Mouse (Mus musculus): ENCODE results near the gene Scd4. TPM values are rescaled to one million over a fixed set of nuclear protein-coding genes. Genes with fewer than 3 reads are reported as not detected.
A peak's percentile ranks its signal among the peaks of the same experiment; 100 is the strongest.
"Not testable (repeated sequence)": the region's sequence is repeated elsewhere in the genome, so short reads cannot be mapped to it uniquely, and the experiment has no call there.

Gene Scd4
- polyA plus RNA-seq, 1 experiment from 2014 or later = 0.05 TPM

DNA sequence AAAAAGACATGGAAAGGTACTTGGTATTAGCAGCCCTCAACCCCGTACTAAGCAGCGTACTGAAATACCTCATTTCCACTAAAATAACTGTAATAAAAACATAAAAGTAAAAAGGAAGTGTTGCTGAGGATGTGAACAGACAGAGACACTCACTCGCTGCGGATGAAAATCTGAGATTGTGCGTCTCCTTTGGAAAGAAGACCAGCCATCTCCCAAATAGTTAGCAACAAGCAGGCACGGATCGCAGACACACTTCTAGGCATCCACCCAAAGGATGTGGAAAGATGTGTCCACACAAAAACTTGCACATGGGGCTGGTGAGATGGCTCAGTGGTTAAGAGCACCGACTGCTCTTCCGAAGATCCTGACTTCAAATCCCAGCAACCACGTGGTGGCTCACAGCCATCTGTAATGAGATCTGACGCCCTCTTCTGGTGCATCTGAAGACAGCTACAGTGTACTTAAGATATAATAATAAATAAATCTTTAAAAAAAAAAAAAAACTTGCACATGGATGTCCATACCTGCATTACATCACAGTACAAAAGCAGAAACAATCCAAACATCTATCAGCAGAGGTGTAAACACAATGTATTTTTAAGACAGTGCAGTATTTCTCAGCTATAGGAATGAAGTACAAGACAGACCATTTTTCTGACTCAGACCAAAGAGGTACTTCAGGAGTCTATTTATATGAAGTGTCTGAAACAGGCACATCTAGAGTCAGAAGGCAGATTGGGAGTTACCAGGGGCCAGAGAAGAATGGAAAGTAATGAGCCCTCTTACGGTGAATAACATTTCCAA is 23.3 kb upstream of the Scd4 start:
- Histone ChIP-seq H3K4me2 (no peak overlapping the region), H3K27me3 (no peaks in the 10 kb centered on the region), H3K4me3 (replicated peaks) (no peak overlapping the region), H3K9me3 (replicated peaks) (no peaks in the 10 kb centered on the region), H3K27ac (no peak overlapping the region), H3K9ac (no peak overlapping the region), H3K4me1 (replicated peaks) (peaks cover 32% of the 10 kb centered on the region), H3K36me3 (peaks cover 39% of the 10 kb centered on the region)
- no peak for ATAC-seq (ENCODE audit: low read depth)
- 79% methylated on average over 12 of the region's 12 CpGs for WGBS (ENCODE audit: insufficient replicate concordance)
- DNase-seq = no peak

DNA sequence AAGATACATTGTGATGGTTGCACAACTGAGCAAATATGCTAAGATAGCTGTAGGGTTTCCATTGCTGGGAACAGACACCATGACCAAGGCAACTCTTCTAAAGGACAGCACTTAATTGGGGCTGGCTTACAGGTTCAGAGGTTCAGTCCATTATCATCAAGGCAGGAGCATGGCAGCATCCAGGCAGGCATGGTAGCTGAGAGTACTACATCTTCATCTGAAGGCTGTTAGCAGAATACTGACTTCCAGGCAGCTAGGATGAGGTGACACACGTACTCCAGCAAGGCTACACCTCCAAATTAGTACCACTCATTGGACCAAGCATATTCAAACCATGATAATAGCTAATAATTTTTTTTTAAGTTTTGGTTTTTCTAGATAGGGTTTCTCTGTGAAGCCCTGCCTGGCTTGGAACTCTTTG is 22.7 kb upstream of the Scd4 start:
- Histone ChIP-seq H3K4me1 (replicated peaks) (peaks cover 33% of the 10 kb centered on the region), H3K36me3 (peaks cover 32% of the 10 kb centered on the region)
- not testable (repeated sequence) for H3K27me3 ChIP-seq; H3K9me3 ChIP-seq (replicated peaks); H3K4me2 ChIP-seq; H3K27ac ChIP-seq; DNase-seq; ATAC-seq (ENCODE audit: low read depth); H3K4me3 ChIP-seq (replicated peaks); H3K9ac ChIP-seq
- 69% methylated on average over 1 of the region's 1 CpGs for WGBS (ENCODE audit: insufficient replicate concordance)

- Histone ChIP-seq H3K4me2 (no peak overlapping the region), H3K27ac (no peak overlapping the region), H3K9me3 (replicated peaks) (no peaks in the 10 kb centered on the region), H3K9ac (no peak overlapping the region), H3K4me3 (replicated peaks) (no peak overlapping the region), H3K27me3 (no peaks in the 10 kb centered on the region), H3K36me3 (peaks cover 26% of the 10 kb centered on the region), H3K4me1 (replicated peaks) (peaks cover 37% of the 10 kb centered on the region)
- DNase-seq = no peak
- 59% methylated on average over 5 of the region's 5 CpGs for WGBS (ENCODE audit: insufficient replicate concordance)
- no peak for ATAC-seq (ENCODE audit: low read depth)
These were observed 22.1 kb upstream of the Scd4 start for GRCm38 (mm10) chr19:44310814-44311213.

- DNase-seq = no peak
- ATAC-seq (ENCODE audit: low read depth) = no peak
- Histone ChIP-seq H3K9ac (no peak overlapping the region), H3K27me3 (no peaks in the 10 kb centered on the region), H3K27ac (no peak overlapping the region), H3K4me2 (no peak overlapping the region), H3K4me3 (replicated peaks) (no peak overlapping the region), H3K36me3 (peaks cover 19% of the 10 kb centered on the region), H3K9me3 (replicated peaks) (no peaks in the 10 kb centered on the region), H3K4me1 (replicated peaks) (peaks cover 37% of the 10 kb centered on the region)
- 75% methylated on average over 8 of the region's 8 CpGs for WGBS (ENCODE audit: insufficient replicate concordance)
These were observed 21.4 kb upstream of the Scd4 start for GRCm38 (mm10) chr19:44311306-44312006.

- Histone ChIP-seq H3K27ac (no peak overlapping the region), H3K27me3 (no peaks in the 10 kb centered on the region), H3K4me2 (no peak overlapping the region), H3K36me3 (peaks cover 14% of the 10 kb centered on the region), H3K9me3 (replicated peaks) (no peaks in the 10 kb centered on the region), H3K4me1 (replicated peaks) (peaks cover 37% of the 10 kb centered on the region), H3K9ac (no peak overlapping the region), H3K4me3 (replicated peaks) (no peak overlapping the region)
- no peak for DNase-seq
- WGBS (ENCODE audit: insufficient replicate concordance) = 42% methylated on average over 4 of the region's 4 CpGs
- ATAC-seq (ENCODE audit: low read depth) = no peak
These were observed 20.9 kb upstream of the Scd4 start for GRCm38 (mm10) chr19:44312007-44312360.

- WGBS (ENCODE audit: insufficient replicate concordance) = 76% methylated on average over 3 of the region's 3 CpGs
- no peaks in the 10 kb centered on the region for H3K27me3 ChIP-seq
- H3K9me3 ChIP-seq (replicated peaks) = no peaks in the 10 kb centered on the region
- no peak overlapping the region for H3K4me2 ChIP-seq
- H3K36me3 ChIP-seq = 0 out of 2 replicates have a peak, but pooled peaks cover 5% of the 10 kb centered on the region
- H3K27ac ChIP-seq = no peak overlapping the region
- H3K4me1 ChIP-seq (replicated peaks) = peaks cover 37% of the 10 kb centered on the region
- H3K4me3 ChIP-seq (replicated peaks) = no peak overlapping the region
- no peak for ATAC-seq (ENCODE audit: low read depth)
- H3K9ac ChIP-seq = no peak overlapping the region
- DNase-seq = no peak
These were observed 19.8 kb upstream of the Scd4 start for GRCm38 (mm10) chr19:44313066-44313465.

- H3K9ac ChIP-seq = peak overlapping the region; percentile 47
- peak; percentile 63 for DNase-seq
- 0 out of 2 replicates have a peak, but pooled peaks cover 2% of the 10 kb centered on the region for H3K36me3 ChIP-seq
- no peaks in the 10 kb centered on the region for H3K9me3 ChIP-seq (replicated peaks)
- H3K4me1 ChIP-seq (replicated peaks) = peaks cover 37% of the 10 kb centered on the region
- peak overlapping the region; percentile 74 for H3K4me2 ChIP-seq
- peak overlapping the region; percentile 55 for H3K4me3 ChIP-seq (replicated peaks)
- H3K27ac ChIP-seq = peak overlapping the region; percentile 63
- 3% methylated on average over 18 of the region's 18 CpGs for WGBS (ENCODE audit: insufficient replicate concordance)
- ATAC-seq (ENCODE audit: low read depth) = peak; percentile 88
- H3K27me3 ChIP-seq = no peaks in the 10 kb centered on the region
These were observed 18.5 kb upstream of the Scd4 start for GRCm38 (mm10) chr19:44314327-44314759.

DNA sequence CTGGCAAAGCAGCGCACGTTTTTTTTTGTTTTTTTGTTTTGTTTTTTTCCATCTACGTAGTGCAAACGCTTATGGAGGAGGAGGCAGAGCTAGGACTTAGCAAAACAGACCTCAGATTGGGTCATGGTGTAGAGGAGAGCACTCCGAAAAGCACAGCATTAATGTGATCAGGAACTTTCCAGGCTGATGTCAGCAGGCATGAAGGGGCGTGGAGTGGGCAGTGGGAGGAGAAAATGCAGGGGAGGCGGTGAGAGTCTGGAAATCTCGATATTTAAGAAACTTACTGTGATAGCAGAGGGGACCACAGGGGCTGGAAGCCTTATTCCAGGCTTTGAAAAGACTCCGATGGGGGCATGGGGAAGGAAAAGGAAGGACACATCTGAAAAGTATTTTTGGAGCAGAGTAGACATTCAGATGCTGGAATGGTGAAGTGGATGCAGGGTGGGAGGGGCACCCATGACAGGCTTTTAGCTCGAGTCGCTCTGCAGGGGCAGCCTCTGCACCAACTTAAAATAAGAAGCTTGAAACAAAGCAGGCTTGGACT is 17.9 kb upstream of the Scd4 start:
- Histone ChIP-seq H3K4me1 (replicated peaks) (peaks cover 37% of the 10 kb centered on the region), H3K4me3 (replicated peaks) (peak overlapping the region; percentile 55), H3K9me3 (replicated peaks) (no peaks in the 10 kb centered on the region), H3K36me3 (no peaks in the 10 kb centered on the region), H3K4me2 (peak overlapping the region; percentile 74), H3K9ac (peak overlapping the region; percentile 47), H3K27me3 (no peaks in the 10 kb centered on the region), H3K27ac (peak overlapping the region; percentile 63)
- WGBS (ENCODE audit: insufficient replicate concordance) = 2% methylated on average over 11 of the region's 11 CpGs
- DNase-seq (no peak), ATAC-seq (ENCODE audit: low read depth) (peak; percentile 45)

DNA sequence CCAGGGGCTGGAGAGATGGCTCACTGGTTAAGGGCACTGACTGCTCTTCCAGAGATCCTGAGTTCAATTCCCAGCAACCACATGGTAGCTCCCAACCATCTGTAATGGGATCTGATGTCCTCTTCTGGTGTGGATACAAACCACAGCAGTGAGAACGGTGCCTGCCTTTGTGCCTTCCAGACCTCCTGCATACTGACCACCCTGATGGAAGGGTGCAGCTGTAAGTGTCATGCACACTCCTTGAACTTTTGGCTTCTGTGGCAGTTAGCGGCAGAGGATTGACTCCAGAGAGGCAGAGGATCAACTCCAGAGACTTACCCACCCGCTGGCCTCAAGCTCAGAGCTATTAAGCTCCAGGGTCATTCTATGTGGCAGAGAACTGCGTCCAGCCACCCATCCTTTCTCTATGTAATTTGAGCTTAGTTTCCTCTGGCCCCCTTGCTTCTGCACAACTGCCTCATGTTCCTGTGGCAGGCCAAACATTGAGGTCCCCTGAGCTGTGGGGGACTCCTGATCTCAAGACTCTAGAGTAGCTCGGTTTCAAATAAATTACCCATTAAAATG is 16.1 kb upstream of the Scd4 start:
- H3K4me2 ChIP-seq = no peak overlapping the region
- WGBS (ENCODE audit: insufficient replicate concordance) = 58% methylated on average over 5 of the region's 5 CpGs
- DNase-seq (no peak), ATAC-seq (ENCODE audit: low read depth) (no peak)
- peaks cover 24% of the 10 kb centered on the region for H3K4me1 ChIP-seq (replicated peaks)
- H3K9ac ChIP-seq = no peak overlapping the region
- no peaks in the 10 kb centered on the region for H3K9me3 ChIP-seq (replicated peaks)
- H3K27ac ChIP-seq = no peak overlapping the region
- no peak overlapping the region for H3K4me3 ChIP-seq (replicated peaks)
- H3K36me3 ChIP-seq = no peaks in the 10 kb centered on the region
- no peaks in the 10 kb centered on the region for H3K27me3 ChIP-seq

DNA sequence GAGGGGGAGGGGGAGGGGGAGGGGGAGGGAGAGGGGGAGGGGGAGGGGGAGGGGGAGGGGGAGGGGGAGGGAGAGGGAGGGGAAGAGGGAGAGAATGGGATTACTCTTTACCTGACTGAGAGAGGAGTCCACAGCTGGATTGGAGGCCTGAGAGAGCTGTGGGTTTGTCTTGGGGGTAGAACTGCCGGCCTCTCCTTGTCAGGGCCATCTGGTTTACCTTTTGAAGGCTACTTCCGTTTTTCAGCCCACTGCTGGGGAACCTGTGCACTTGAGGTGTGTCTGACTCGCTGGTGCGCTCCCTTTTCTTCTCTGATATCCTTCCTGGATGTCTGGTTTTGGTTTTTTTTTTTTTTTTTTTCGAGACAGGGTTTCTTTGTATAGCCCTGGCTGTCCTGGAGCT is 15.5 kb upstream of the Scd4 start:
- peaks cover 19% of the 10 kb centered on the region for H3K4me1 ChIP-seq (replicated peaks)

DNA sequence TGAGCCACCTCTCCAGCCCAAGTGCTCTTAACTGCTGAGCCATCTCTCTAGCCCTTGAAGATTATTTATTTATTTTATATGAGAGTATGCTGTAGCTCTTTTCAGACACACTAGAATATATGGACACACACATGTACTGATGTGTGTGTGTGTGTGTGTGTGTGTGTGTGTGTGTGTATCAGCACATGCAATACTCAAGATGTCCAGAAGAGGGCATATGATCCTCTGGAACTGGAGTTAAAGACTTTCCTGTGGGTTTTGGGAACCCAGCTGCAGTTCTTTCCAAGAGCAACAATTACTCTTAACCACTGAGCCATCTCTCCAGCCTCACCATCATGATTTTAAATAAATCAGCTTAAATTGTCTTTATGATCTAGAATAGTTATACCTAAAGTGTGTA is 14.3 kb upstream of the Scd4 start:
- no peak overlapping the region for H3K4me3 ChIP-seq (replicated peaks)
- H3K4me1 ChIP-seq (replicated peaks) = peaks cover 19% of the 10 kb centered on the region
- H3K27me3 ChIP-seq = no peaks in the 10 kb centered on the region
- DNase-seq (no peak), ATAC-seq (ENCODE audit: low read depth) (no peak)
- H3K27ac ChIP-seq = no peak overlapping the region
- no peak overlapping the region for H3K9ac ChIP-seq
- H3K9me3 ChIP-seq (replicated peaks) = no peaks in the 10 kb centered on the region
- no peaks in the 10 kb centered on the region for H3K36me3 ChIP-seq
- H3K4me2 ChIP-seq = no peak overlapping the region

More for the DNA sequence above, 15.5 kb upstream of the Scd4 start:
- Histone ChIP-seq H3K9me3 (replicated peaks) (no peaks in the 10 kb centered on the region), H3K4me2 (no peak overlapping the region), H3K4me3 (replicated peaks) (no peak overlapping the region), H3K9ac (no peak overlapping the region), H3K27ac (no peak overlapping the region), H3K27me3 (no peaks in the 10 kb centered on the region), H3K36me3 (no peaks in the 10 kb centered on the region)
- no peak for ATAC-seq (ENCODE audit: low read depth)
- 58% methylated on average over 5 of the region's 5 CpGs for WGBS (ENCODE audit: insufficient replicate concordance)
- DNase-seq = no peak

All from liver, embryonic 13.5 days (tissue).